Mouse (Mus musculus) embryonic facial prominence, embryonic 14.5 days (tissue): ENCODE measurements around the gene Deup1. TPM values are rescaled to one million over a fixed set of nuclear protein-coding genes. Genes with fewer than 3 reads are reported as not detected.

Experiments used
- ATAC-seq: fragments of 200-750 bp; cut with Nextera tagmentation; 2 replicates; pipeline ENCODE4 v1.8.0; 2017; ENCODE audit warnings: low read depth, moderate number of reproducible peaks, moderate TSS enrichment
- DNase-seq: peaks from one replicate; pipeline ENCODE4 v3.0.0-alpha.2; 2015; ENCODE audit warnings: low spot score
- H3K27ac ChIP-seq: fragments of 300-500 bp; sonication (generic); replicated peaks from 2 replicates; pipeline ENCODE4 v1.5.1; 2014; ENCODE audit warnings: low read depth, mild to moderate bottlenecking, low read length, moderate library complexity
- H3K27me3 ChIP-seq: fragments of 300-500 bp; sonication (generic); replicated peaks from 2 replicates; pipeline ENCODE4 v1.6.1; 2014; ENCODE audit warnings: low read length; ENCODE audit not compliant: control insufficient read depth, insufficient read depth
- H3K36me3 ChIP-seq: fragments of 300-500 bp; sonication (generic); 2 replicates; pipeline ENCODE4 v1.6.1; 2014; ENCODE audit warnings: low read length, mixed read lengths; ENCODE audit not compliant: control insufficient read depth, insufficient read depth
- H3K4me1 ChIP-seq: fragments of 300-500 bp; sonication (generic); 2 replicates; pipeline ENCODE4 v1.6.1; 2014; ENCODE audit warnings: antibody characterized with exemption, low read length; ENCODE audit not compliant: control insufficient read depth, insufficient read depth
- H3K4me2 ChIP-seq: fragments of 300-500 bp; sonication (generic); 2 replicates; pipeline ENCODE4 v1.6.1; 2014; ENCODE audit warnings: low read depth, mild to moderate bottlenecking, low read length, moderate library complexity, mixed read lengths
- H3K4me3 ChIP-seq: fragments of 300-500 bp; sonication (generic); 2 replicates; pipeline ENCODE4 v1.5.1; 2014; ENCODE audit warnings: low read depth, mild to moderate bottlenecking, low read length
- H3K9ac ChIP-seq: fragments of 300-500 bp; sonication (generic); 2 replicates; pipeline ENCODE4 v1.6.1; 2014; ENCODE audit warnings: low read depth, mild to moderate bottlenecking, low read length, moderate library complexity, mixed read lengths
- H3K9me3 ChIP-seq: fragments of 300-500 bp; sonication (generic); 2 replicates; pipeline ENCODE4 v1.6.1; 2016; ENCODE audit warnings: low read length; ENCODE audit not compliant: control insufficient read depth
- WGBS: fragments of 180-500 bp; shearing (Covaris S2); extraction: QIAGEN DNeasy Blood & Tissue Kit; methylation state at CpG from one replicate; pipeline ENCODE4 v1.1.7; 2014; 5-methylcytosine and 5-hydroxymethylcytosine counted together
- polyA plus RNA-seq: library from polyadenylated mRNA; unstranded; fragments of >200 nt; fragmentation: Nextera tagmentation; extraction: Ambion mirVana; gene quantifications from 2 replicates; pipeline ENCODE4 v1.2.1, GENCODE M21; 2014

The Deup1 gene
- polyA plus RNA-seq, 1 experiment from 2014 or later: 14.9 TPM

- Histone ChIP-seq H3K4me3 (no peak overlapping the region), H3K4me1 (peaks cover 4% of the 10 kb centered on the region; the same call in 1 of the 2 replicates), H3K9me3 (no peaks in the 10 kb centered on the region), H3K27ac (no peak overlapping the region), H3K9ac (no peak overlapping the region), H3K36me3 (no peaks in the 10 kb centered on the region), H3K27me3 (no peaks in the 10 kb centered on the region), H3K4me2 (no peak overlapping the region)
- DNase-seq: no peak
- 63% methylated on average over 6 of the region's 6 CpGs for WGBS
- no peak for ATAC-seq
These were observed 47.6 kb downstream of the Deup1 start for GRCm38 (mm10) chr9:15580176-15580575.

GRCm38 (mm10) chr9:15578946-15579345 lies 48.8 kb downstream of the Deup1 start:
- Histone ChIP-seq H3K9me3 (no peaks in the 10 kb centered on the region), H3K27ac (no peak overlapping the region), H3K4me1 (peaks cover 4% of the 10 kb centered on the region; the same call in 1 of the 2 replicates), H3K9ac (no peak overlapping the region), H3K36me3 (no peaks in the 10 kb centered on the region), H3K4me3 (no peak overlapping the region), H3K4me2 (no peak overlapping the region), H3K27me3 (no peaks in the 10 kb centered on the region)
- no peak for ATAC-seq
- DNase-seq: no peak
- WGBS: 91% methylated on average over 9 of the region's 9 CpGs

- H3K9me3 ChIP-seq: no peaks in the 10 kb centered on the region
- ATAC-seq: no peak
- 33% methylated on average over 1 of the region's 1 CpGs for WGBS
- H3K27me3 ChIP-seq: no peaks in the 10 kb centered on the region
- no peaks in the 10 kb centered on the region for H3K36me3 ChIP-seq
- no peak overlapping the region for H3K9ac ChIP-seq
- DNase-seq: no peak
- H3K4me2 ChIP-seq: no peak overlapping the region
- H3K4me3 ChIP-seq: no peak overlapping the region
- no peak overlapping the region for H3K27ac ChIP-seq
- peaks cover 4% of the 10 kb centered on the region; the same call in 1 of the 2 replicates for H3K4me1 ChIP-seq
These were observed 49.3 kb downstream of the Deup1 start for GRCm38 (mm10) chr9:15578427-15578826.

GRCm38 (mm10) chr9:15574750-15575454 lies 52.8 kb downstream of the Deup1 start:
- H3K4me1 ChIP-seq: no peaks in the 10 kb centered on the region
- no peaks in the 10 kb centered on the region for H3K36me3 ChIP-seq
- DNase-seq (no peak), ATAC-seq (no peak)
- no peaks in the 10 kb centered on the region for H3K9me3 ChIP-seq
- H3K4me2 ChIP-seq: no peak overlapping the region
- 61% methylated on average over 13 of the region's 13 CpGs for WGBS
- no peak overlapping the region for H3K9ac ChIP-seq
- H3K4me3 ChIP-seq: no peak overlapping the region
- no peak overlapping the region for H3K27ac ChIP-seq
- no peaks in the 10 kb centered on the region for H3K27me3 ChIP-seq

DNA sequence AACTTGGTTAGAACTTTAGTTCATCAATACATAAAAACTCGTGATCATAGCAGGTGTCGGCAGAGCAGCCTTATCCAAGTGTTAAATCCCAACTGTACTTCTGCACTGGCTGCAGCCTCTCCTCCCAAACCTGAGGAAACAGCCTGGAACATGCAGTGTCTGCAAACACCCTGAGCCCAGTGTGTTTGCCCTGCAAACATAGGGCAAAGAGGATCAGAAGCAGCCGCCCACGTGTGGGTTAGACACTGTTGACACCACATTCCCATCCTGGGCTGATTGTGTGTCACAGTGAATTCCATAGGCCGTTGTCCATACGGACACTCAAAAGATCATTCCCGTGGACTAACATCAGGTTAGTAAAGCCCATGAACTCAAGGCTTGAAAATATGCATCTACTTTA lies 65.4 kb downstream of the Deup1 start:
- H3K4me1 ChIP-seq: no peaks in the 10 kb centered on the region
- H3K27me3 ChIP-seq: no peaks in the 10 kb centered on the region
- H3K9me3 ChIP-seq: no peaks in the 10 kb centered on the region
- no peak for DNase-seq
- no peak overlapping the region for H3K27ac ChIP-seq
- H3K4me2 ChIP-seq: no peak overlapping the region
- H3K9ac ChIP-seq: no peak overlapping the region
- H3K36me3 ChIP-seq: no peaks in the 10 kb centered on the region
- ATAC-seq: no peak
- 83% methylated on average over 7 of the region's 7 CpGs for WGBS
- no peak overlapping the region for H3K4me3 ChIP-seq

DNA sequence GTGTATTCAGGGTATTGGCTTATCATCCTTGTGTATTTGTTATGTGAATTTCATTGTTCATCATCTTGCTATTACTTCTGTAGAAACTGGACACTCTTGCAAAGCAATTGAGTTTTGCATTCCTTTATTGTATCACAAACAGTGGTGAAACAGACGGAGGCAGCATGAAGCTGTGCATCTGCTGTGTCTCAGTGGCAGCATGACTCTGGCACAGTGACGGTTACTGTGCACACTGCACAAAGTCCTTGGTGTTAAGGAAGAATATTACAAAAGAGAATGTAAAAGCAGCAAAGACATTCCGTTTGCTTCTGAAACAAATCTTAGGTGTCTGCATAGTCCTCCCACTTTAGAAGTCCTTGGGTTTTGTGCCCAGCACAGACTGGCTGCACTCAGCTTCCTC lies 67.3 kb downstream of the Deup1 start:
- 66% methylated on average over 3 of the region's 3 CpGs for WGBS
- Histone ChIP-seq H3K9me3 (no peaks in the 10 kb centered on the region), H3K4me2 (no peak overlapping the region), H3K27me3 (no peaks in the 10 kb centered on the region), H3K4me3 (no peak overlapping the region), H3K4me1 (no peaks in the 10 kb centered on the region), H3K36me3 (no peaks in the 10 kb centered on the region), H3K27ac (no peak overlapping the region), H3K9ac (no peak overlapping the region)
- DNase-seq (no peak), ATAC-seq (no peak)

GRCm38 (mm10) chr9:15553322-15553721 lies 74.4 kb downstream of the Deup1 start:
- no peak overlapping the region for H3K4me2 ChIP-seq
- DNase-seq (no peak), ATAC-seq (no peak)
- no peaks in the 10 kb centered on the region for H3K9me3 ChIP-seq
- no peaks in the 10 kb centered on the region for H3K27me3 ChIP-seq
- H3K9ac ChIP-seq: no peak overlapping the region
- no peak overlapping the region for H3K4me3 ChIP-seq
- H3K4me1 ChIP-seq: 0 out of 2 replicates have a peak, but pooled peaks cover 3% of the 10 kb centered on the region
- 73% methylated on average over 8 of the region's 8 CpGs for WGBS
- H3K27ac ChIP-seq: no peak overlapping the region
- no peaks in the 10 kb centered on the region for H3K36me3 ChIP-seq

- Histone ChIP-seq H3K4me2 (no peak overlapping the region), H3K27ac (no peak overlapping the region), H3K9ac (no peak overlapping the region), H3K9me3 (no peaks in the 10 kb centered on the region), H3K36me3 (no peaks in the 10 kb centered on the region), H3K4me1 (0 out of 2 replicates have a peak, but pooled peaks cover 3% of the 10 kb centered on the region), H3K4me3 (no peak overlapping the region), H3K27me3 (no peaks in the 10 kb centered on the region)
- ATAC-seq (peak; percentile 55; the same call in 1 of the 2 replicates), DNase-seq (peak; percentile 59)
- 58% methylated on average over 15 of the region's 15 CpGs for WGBS
These were observed 75.5 kb downstream of the Deup1 start for GRCm38 (mm10) chr9:15551933-15552851.
